Mouse (Mus musculus): Measurements from ENCODE around the gene Ankrd54.
"Not testable (repeated sequence)": the region's sequence is repeated elsewhere in the genome, so short reads cannot be mapped to it uniquely, and the experiment has no call there.

Ankrd54 gene

DNA sequence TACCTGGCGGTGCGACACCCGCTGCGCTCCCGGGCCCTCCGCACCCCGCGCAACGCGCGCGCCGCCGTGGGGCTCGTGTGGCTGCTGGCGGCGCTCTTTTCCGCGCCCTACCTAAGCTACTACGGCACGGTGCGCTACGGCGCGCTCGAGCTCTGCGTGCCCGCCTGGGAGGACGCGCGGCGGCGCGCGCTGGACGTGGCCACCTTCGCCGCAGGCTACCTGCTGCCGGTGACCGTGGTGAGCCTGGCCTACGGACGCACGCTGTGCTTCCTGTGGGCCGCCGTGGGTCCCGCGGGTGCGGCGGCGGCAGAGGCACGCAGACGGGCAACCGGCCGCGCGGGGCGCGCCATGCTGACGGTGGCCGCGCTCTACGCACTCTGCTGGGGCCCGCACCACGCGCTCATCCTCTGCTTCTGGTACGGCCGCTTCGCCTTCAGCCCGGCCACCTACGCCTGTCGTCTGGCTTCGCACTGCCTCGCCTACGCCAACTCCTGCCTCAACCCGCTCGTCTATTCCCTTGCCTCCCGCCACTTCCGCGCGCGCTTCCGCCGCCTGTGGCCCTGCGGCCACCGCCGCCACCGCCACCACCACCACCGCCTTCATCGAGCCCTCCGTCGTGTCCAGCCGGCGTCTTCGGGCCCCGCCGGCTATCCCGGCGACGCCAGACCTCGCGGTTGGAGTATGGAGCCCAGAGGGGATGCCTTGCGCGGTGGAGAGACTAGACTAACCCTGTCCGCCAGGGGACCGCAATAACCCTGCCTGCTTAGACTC lies 19.8 kb downstream of the Ankrd54 start:
- no peak for DNase-seq (ENCODE audit: low spot score in 2 of 2)

DNA sequence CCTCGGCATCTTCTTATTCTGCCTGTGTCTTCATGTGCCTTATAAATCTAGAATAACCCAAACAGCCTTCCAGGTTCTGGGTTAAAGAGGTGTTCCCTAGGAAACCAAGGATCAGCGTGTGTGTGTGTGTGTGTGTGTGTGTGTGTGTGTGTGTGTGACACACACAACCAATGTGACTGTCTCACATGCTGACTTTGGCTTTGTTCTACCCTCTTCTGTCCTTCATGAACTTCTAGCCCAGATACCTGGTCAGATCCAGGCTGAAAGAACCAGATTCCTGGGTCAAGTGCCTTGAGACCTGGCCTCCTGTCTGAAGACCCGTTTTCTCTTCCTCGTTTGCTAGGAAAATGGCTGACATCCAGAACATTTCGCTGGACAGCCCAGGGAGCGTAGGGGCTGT lies 21.1 kb downstream of the Ankrd54 start, which contains the start of gene Galr3:
Galr3 (plus strand) TSS at position 301 of the 400 bp plus-strand sequence.
- no peak for DNase-seq (ENCODE audit: low spot score in 2 of 2)

DNA sequence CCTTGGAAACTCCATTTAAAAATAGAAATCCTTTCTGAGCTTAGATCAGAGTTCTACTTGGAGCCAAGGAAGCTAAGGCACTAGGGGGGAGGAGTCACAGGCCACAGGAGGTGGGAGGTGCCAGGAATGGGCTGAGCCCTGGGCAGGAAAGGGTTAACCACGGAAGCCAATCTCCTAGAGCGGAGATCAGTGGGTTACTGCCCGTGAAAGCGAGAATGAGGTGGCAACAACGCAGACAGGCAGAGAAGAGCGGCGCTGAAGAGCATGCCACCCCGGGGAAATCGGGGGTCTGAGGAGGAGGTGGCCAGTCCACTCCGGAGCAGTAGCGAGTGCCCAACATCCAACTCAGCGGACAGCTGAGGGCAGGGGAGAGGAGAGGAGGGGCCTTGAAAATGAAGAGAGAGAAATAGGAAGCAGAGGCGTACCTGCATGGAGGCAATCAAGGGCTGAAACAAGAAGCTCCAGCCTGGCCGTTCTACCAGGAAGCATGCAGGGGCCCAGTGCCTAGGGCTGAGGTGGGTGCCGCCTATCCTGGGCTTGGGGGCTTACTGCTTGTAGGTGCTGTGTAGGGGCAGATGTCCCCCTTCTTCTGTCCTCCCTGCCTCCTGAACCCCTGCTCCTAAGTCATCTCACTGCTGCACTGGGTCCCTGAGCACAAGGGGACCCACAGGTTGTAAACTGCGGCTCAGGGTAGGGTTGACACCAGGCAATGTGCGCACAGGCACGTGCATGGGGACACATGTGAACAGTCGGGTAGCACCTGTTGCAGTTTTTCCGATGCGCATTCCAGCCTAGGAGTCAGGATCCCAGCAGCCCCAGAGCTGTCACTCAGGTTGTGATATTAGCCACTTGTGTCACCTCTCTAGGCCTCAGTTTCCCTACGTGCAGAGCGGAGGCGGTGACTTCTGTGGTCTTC lies 21.9 kb downstream of the Ankrd54 start:
- DNase-seq (ENCODE audit: low spot score in 2 of 2), result no peak

DNA sequence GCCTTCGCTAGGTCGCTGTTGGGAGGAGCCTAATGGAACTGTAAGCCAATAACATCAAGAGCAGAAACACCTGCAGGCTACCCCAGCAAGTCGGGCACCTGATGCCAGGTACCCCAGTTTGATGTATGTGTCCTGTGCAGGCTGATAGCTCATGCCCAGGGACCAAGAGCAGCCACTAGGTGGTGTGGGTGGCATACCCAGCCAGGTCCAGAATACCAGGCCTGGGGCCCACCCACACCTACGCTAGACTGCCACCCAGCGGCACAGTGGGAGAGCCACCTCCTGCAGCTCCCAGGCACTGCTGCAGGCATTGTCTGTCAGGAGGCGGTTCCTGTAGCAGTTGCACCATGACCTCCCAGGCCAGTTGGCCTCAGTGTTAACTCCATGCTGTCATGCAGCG lies 23.8 kb downstream of the Ankrd54 start:
- peak; percentile 85 to 87 for DNase-seq (ENCODE audit: low spot score in 2 of 2)

DNA sequence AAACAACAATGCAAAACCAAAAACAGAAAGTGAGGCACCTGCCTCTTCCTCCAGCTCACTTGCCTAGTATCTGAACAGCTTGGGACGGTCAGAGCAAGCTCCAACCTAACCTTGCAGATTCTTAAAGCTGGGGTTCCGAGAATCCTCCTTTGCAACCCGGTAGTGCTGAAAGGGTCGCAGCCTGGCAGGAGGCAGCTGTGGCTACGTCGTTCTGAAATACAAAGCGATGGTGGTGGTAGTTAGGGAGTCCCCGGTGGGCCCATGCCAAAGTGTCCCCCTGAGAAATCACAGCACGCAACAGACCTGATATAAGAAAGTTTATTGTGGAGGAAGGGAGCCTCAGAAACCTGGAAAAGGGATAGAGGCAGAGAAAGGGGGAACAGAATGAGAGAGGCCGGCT lies 24.4 kb downstream of the Ankrd54 start:
- no peak for DNase-seq (ENCODE audit: low spot score in 2 of 2)

DNA sequence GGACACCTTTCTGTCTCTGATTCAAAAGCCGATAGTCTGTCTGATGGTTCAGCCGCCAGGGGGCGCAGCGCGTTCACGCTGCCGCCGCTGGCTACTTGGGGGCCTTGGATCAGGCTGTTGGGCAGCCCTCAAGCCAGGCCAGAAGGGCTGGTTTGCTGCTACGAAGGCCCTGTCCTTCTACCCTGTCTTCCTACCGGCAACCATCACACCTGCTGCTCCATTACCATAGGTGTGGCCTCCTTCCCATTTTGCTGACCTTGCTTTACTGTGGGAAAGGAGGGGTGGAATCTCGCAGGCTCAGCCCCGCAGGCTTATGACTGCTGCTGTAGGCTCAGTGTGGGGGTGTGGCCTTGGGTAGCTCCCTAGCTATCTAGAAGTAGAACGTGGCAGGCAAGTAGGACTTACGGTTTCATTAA lies 24.8 kb downstream of the Ankrd54 start:
- peak; percentile 45 to 53 for DNase-seq (ENCODE audit: low spot score in 2 of 2)

DNA sequence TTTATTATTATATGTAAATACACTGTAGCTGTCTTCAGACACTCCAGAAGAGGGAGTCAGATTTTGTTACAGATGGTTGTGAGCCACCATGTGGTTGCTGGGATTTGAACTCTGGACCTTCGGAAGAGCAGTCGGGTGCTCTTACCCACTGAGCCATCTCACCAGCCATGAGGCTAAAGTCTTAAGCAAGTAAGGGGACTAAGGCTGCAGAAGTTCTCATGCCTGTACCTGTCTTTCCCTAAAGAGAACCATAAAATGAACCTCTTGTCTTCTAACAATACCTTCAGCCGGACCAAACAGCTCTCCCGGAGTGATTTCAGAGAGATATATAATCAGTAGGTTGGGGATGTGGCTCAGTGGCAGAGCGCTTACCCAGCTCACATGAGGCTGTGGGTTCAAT lies 30.8 kb downstream of the Ankrd54 start:
- DNase-seq (ENCODE audit: low spot score in 2 of 2), result not testable (repeated sequence)

DNA sequence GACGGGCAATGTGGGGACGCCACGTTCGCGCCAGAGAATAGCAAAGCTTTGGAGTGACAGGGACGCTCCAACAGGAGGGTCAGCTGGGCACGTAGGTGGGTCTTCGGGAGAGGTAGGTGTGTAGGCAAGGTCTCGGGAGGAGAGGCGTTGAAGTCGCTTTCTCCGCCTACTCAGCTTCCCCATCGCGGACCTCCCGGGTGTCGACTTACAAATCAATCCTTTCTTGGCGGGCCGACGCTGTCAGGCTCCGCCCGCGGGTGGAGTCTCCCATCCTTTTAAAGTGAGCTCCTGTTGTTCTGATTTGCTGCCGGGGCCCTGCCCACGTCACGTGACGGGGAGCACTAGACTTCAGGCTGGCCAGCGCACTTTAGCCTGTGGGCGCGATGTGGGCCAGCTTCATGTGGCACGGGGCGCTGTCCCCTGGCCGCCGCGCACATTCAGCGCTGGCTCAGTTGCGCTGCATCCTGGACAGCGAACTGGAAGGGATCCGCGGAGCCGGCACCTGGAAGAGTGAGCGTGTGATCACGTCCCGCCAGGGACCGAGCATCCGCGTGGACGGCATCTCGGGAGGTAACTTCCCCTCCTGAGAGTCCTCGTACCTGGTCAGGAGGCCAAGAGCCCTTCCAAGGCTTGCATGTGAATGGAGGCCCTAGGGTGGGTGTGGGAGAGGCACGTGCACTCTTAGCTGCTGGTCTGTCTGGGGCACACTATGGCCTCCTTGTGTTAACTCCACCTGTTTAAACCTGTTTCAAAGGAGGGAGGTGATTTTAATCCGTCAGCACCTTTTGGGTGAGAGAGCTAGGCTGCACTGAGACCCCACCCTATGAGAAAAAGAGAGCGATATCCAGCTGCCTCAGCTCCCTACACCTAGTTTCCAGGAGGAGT lies 31.9 kb downstream of the Ankrd54 start:
- DNase-seq (ENCODE audit: low spot score in 2 of 2), result peak; percentile 71 to 74

DNA sequence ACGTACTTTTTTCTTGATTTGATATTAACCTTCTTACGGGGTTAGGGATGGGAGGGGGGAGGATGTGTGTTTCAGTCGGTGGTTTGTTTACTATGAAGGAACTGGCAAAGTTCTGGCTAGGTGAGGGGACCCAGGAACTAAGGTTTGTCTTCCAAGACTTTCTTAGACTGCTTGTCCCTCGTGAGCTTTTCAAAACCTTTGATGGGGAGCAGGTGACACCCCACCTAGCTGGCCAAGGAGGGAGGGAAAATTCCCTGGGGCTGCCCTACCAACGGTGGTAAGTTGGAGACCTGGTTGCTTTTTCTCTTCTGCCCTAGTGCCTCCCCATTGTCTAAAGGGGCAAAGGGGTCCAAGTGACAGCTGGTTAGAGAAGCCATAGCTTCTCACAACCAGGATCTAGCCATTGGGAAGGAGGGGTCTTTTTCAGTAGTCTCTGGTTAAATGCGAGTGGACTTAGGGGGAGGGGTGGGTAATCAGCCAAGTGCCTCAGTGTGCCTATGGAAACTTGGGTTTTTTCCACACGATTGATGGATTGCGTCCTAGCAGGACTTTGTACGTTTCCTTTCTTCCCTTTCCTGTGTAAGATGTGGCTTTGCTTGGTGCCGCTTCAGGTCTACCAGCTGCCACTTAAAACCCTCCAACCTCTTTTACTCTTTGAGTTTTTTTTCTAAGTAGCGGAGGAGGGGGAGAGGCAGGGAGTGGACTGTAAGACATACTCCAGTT lies 33.0 kb downstream of the Ankrd54 start:
- no peak for DNase-seq (ENCODE audit: low spot score in 2 of 2)

DNA sequence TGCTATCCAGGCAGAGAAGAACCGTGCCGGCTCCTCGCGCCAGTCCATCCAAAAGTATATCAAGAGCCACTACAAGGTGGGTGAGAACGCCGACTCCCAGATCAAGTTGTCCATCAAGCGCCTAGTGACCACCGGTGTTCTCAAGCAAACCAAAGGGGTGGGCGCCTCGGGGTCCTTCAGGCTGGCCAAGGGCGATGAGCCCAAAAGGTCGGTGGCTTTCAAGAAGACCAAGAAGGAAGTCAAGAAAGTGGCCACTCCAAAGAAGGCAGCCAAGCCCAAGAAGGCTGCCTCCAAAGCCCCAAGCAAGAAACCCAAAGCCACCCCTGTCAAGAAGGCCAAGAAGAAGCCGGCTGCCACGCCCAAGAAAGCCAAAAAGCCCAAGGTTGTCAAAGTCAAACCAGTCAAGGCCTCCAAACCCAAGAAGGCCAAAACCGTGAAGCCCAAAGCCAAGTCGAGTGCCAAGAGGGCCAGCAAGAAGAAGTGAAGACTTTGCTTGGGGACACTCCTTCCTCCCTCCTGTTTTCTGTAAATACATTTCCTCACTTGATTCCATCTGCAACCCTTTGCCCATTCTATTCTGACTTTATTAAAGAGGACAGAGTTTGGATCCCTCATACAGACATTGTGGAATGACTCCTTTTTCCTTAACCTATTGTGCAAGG lies 33.7 kb downstream of the Ankrd54 start:
- DNase-seq (ENCODE audit: low spot score in 2 of 2), result no peak

DNA sequence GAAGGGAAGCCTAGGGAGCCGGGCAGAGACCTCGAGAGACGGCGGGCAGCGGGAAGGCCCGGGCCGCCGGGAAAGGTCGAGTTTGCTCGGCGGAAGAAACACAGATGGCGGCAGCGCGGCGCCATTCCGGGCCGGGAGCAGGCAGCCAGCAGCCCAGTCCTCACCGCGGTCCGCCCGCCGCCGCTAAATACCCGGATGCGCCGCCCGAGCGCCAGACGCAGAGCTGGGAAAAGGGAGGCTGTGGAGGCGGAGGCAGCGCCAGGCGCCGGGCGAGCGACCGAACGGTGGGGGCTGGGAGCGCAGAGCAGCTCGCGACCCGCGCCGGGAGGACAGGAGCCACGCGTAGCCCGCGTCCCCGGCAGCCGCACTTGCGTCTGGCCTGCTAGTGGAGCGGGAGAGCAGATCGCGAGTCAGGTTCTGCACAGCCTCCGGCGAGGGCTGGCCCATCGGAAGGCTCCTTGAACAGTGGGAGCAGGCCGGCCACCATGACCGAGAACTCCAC lies 34.4 kb downstream of the Ankrd54 start, which contains the start of gene H1f0:
H1f0 (plus strand) TSS at position 214 of the 502 bp plus-strand sequence.
- DNase-seq (ENCODE audit: low spot score in 2 of 2), result peak; percentile 46 to 58

DNA sequence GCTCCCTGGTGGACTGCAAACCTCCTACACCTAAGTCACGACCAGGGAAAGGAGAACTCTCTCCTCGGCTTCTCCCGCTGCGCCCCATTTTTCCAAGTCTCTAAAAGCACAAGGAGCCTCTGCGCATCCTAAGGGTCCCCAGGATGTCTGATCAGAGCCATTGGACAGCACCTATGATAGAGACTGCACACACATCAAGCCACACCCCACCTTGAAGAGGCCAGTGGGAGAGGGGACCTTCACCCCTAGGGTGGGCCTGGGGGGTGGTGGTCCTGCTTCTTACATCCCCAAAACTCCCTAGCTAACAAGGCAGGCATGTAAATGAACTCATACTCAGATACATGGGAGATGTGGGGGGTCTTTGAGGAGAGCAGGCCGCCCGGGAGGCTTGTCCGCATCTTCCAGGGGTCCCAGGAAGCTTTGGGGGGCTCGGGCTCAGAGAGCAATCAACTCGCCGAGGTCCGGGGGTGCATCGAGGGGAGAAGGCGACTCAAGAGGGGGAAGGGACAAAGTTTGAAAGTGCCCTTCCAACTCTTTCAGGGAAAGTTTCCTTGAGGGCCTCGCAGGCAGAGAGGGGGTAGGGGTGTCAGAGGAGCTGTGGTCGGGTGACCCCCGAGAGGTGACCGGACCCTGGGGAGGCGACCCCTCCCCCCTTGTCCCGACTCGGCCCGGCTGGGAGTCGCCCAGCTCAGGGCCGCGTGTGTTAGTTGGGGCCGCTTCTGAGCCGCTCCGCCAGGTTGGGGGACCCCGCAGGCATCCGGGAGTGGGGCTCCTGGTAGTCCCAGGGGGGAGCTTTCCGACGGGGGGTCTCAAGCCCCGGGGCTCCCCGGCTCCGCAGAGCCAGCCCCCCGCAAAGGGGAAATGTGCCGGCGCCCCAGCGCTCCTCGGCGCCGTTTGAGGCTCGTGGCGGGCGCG lies 35.1 kb downstream of the Ankrd54 start:
- no peak for DNase-seq (ENCODE audit: low spot score in 2 of 2)

DNA sequence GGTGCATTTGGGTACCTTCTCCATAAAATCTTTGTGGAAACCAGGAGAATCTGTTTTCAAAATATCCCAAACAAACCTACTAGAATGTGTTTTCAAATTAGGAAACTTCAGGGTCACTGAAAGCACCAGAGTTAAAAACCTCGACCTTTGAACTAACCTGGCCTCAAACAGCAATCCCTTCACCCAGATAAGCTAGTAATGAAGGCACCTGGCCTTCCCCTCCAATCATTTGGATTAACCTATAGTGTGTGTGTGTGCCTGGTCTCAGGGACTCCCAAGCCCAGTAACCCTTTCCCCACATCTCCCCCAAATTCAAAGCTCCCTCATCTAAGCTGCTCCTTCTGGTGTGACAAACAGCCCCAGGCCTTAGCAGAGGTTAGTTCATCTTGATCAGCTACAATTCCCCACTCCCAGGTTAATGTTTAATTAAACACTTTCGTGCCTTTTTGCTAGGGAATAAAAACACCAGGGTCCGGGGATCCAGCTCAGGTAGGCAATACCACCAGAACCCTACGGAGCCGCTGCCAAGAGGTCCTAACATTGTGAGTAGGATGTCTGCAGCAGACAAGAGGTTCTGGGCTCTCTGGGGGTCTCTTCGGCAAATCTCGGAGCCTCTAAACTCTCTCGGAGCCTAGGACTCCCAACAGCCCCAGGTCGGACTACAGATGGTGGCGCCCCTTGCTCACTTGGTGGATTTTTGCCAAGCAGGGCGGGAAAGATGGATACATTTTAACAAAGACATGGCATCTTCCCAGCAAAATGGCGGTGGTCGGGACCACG lies 36.0 kb downstream of the Ankrd54 start:
- DNase-seq (ENCODE audit: low spot score in 2 of 2), result no peak

DNA sequence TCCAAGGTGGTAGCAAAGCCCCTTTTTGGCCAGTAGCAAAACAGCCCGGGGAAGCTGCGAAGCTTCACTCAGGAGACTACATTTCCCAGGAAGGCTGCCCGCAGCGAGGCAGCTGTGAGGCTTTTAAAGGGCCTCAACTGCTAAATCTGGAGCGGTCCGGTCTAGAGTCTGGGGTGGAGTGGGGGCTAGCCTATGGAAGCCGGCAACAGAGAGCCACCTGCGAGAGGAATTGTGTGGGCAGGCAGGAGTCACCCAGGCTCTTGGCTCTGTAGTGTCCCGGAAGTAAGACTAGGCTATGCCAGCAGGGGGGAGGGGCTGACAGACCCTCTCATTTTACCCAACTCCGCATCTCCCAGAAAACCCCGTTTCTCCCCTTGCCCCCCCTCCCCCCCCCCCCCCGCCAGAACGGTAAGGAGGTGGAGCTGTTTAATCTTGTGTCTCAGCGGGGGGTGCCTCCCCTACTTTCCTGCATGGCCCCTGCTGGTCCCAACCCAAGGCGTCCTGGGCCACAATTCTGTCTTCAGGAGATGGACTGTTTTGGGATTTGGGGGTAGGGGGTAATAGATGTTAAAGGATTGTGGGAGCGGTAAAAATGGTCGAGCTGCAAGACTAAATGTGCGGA lies 36.9 kb downstream of the Ankrd54 start:
- no peak for DNase-seq (ENCODE audit: low spot score in 2 of 2)

DNA sequence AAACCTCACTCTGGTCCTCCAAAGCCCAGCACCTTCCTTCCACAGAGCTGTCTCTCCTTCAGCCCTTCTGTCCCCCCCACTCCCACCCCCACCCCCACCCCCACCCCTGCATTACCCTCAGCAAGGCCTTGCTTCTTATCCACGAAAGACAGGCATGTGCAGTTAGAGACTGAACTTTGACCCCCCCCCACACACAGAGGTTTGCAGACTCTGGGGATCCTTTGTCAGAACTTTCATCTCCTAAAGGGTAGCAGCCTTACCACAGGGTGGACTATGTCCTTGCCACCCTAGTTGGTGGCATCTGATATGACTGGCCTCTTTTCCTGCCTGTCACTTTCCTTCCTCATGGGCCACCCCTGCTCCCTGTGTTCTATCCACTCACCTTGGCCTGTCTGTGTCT lies 39.3 kb downstream of the Ankrd54 start:
- DNase-seq (ENCODE audit: low spot score in 2 of 2), result no peak

DNA sequence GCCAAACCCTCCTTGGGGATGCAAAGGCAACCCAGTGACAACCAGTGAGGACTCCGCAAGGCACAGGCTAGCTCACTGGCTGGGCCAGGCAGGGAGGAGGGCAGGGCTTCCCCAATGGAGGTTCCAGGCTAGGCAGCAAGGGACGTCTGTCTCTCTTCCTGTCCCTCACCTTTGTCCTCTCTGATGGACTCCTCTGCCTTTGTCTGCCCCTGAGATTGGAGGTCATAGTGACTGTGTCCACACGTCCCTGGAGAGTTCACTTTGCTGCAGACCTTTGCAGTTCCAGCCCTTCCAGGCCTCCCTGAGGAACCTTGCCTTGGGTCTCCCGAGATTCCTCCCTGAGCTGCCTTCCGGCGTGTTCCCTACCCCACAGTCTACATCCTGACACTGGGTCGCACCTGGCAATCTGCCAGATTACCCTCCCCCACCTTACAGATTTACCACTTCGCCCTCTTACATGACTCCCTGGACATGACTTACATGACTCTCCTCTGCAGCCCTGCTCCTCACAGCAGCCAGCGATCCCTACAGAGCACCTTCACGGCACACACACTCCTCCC lies 39.9 kb downstream of the Ankrd54 start:
- DNase-seq (ENCODE audit: low spot score in 2 of 2), result no peak

DNA sequence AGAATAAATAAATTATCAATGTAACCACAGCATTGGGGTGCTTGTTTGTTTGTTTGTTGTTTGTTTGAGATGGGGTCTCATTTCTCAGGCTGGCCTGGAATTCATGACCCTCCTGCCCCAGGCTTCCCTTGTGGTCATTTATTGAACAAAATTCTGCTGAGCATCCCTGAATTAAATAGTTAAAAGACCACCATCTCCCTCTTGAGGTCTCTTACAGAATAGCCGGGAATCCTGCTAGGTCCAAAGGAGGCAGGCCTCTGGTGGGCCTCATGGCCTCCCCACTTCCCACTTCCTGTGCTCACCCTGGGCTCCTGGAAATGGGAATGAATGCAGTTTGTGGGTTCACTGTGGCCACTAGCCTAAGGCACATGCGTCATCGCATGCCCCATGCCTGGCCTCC lies 43.8 kb downstream of the Ankrd54 start:
- no peak for DNase-seq (ENCODE audit: low spot score in 2 of 2)

DNA sequence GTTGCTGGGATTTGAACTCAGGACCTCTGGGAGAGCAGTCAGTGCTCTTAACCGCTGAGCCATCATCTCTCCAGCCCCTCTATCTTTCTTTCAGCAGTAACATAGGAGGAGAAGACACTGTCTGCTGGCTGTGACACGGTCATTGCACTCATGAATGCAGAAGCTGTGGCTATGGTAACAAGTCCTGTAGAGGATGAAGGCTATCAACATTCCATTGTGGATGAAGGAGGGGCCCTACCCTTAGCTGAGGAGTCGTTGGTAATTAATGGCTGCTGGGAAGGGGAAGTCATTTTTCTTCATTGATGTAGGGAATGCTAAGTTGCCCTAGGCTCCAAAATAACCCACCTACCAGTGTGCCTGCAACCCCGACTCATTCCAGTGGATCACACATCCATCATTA lies 44.5 kb downstream of the Ankrd54 start:
- DNase-seq (ENCODE audit: low spot score in 2 of 2), result no peak

Measured in spleen, postnatal 36 days (tissue).